Mouse (Mus musculus): ENCODE results near the gene Sfxn3.
"Not testable (repeated sequence)": the region's sequence is repeated elsewhere in the genome, so short reads cannot be mapped to it uniquely, and the experiment has no call there.

The Sfxn3 gene

DNA sequence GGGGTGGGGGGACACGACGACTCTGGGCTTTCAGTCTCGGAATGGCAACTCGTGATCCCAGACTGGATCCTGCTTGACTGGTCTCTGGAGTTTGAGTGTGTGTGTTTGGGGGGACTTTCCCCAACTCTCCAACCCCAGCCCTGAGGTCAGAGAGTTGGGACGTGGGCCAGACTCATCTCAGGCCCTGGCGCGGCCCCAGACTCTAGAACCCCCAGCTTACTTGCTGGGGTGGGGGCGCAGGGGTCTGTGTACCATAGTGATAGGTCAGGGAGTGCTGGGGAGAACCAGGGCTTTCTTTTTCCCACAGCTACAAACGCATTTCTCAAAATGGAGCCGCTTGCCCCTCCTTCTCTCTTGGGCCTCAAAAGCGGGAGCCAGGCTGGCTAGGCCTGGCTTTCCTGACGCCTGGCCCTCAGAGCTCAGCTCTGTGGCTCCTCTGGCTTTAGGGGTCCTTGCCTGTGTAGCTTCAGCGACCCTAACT, 28.9 kb upstream of the Sfxn3 start:
- no peak for DNase-seq (ENCODE audit: low spot score)

DNA sequence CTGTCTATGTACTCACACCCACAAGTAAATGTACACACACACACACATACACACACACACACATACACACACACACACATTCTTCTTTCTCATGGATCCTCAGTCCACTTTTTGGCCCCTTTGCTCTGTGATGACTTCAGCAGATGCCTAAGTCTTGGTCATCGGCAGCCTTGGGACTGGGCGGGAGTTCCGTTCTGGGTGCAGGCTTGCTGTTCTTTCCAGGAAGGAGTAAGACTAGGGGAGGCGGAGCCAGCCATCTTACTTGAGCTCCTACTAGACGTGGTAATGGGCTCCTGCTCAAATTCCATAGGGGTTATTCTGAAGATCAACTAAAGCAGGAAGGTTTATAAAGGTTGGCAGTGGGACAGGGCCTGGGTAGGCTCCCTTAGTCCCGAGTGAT, 27.0 kb upstream of the Sfxn3 start:
- DNase-seq (ENCODE audit: low spot score) = no peak

GRCm38 (mm10) chr19:45021362-45021761, 25.9 kb upstream of the Sfxn3 start:
- DNase-seq (ENCODE audit: low spot score) = no peak

- no peak for DNase-seq (ENCODE audit: low spot score)
These were observed 23.3 kb upstream of the Sfxn3 start for GRCm38 (mm10) chr19:45023993-45024392.

- DNase-seq (ENCODE audit: low spot score) = no peak
These were observed 22.5 kb upstream of the Sfxn3 start for GRCm38 (mm10) chr19:45024775-45025174.

DNA sequence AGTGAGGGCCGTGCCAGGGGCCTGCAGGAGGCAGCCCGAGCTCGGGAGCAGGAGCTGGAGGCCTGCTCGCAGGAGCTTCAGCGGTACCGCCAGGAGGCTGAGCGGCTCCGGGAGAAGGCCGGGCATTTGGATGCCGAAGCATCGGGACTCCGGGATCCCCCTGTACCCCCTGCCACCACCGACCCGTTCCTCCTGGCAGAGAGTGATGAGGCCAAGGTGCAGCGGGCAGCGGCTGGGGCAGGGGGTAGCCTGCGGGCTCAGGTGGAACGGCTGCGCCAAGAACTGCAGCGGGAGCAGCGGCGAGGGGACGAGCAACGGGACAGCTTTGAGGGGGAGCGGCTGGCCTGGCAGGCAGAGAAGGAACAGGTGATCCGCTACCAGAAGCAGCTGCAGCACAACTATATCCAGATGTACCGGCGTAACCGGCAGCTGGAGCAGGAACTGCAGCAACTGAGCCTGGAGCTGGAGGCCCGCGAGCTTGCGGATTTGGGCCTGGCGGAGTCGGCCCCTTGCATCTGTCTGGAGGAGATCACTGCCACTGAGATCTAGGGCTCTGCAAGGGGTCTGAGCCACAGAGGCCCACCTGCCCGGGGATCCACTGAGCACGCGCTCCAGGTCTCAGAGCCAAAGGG, 21.2 kb upstream of the Sfxn3 start:
- no peak for DNase-seq (ENCODE audit: low spot score)

GRCm38 (mm10) chr19:45026958-45027670, 20.2 kb upstream of the Sfxn3 start:
- no peak for DNase-seq (ENCODE audit: low spot score)

- no peak for DNase-seq (ENCODE audit: low spot score)
These were observed 19.5 kb upstream of the Sfxn3 start for GRCm38 (mm10) chr19:45027848-45028247.

DNA sequence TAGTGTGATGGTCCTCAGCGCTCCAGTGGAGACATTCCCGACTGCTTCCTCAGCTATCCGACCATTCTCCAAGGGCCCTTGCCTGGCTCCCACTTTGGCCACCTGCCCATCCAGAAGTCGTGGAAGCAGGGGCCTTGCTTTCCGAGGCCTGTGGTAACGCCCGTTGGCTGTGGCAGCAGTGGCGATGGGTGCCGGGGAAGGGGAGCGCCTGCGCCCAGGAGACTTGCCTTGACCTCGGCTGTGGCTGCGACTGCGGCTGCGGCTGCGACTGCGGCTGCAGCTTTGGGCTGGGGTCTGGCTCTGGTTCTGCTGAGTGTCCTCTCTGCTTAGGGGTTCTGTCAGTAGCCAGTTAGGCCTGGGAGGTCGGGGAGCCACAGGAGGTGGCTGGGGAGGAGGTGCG, 18.6 kb upstream of the Sfxn3 start:
- DNase-seq (ENCODE audit: low spot score) = no peak

DNA sequence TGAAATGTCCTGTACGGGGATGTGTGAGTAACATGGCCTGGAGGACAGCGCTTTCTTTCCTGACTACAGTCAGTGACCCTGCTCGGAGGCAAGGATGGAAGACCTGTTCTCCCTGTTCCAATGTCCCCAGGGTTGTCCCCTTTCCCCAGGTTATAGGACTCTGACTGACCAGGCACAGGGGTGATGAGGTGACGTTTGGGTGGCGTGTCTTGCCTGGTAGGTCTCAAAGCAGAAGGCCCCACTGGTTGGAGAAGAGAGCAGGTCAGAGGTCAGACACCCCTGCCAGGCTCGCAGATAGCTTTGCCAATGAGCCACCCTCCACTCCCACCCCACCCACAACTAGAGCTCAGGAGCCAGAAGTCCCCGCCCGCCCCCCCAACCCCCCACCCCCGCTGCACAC, 17.7 kb upstream of the Sfxn3 start:
- DNase-seq (ENCODE audit: low spot score) = no peak

- peak; percentile 57 for DNase-seq (ENCODE audit: low spot score)
These were observed 17.2 kb upstream of the Sfxn3 start for GRCm38 (mm10) chr19:45030111-45030510.

- DNase-seq (ENCODE audit: low spot score) = peak; percentile 70
These were observed 16.3 kb upstream of the Sfxn3 start for GRCm38 (mm10) chr19:45030746-45031693.

DNA sequence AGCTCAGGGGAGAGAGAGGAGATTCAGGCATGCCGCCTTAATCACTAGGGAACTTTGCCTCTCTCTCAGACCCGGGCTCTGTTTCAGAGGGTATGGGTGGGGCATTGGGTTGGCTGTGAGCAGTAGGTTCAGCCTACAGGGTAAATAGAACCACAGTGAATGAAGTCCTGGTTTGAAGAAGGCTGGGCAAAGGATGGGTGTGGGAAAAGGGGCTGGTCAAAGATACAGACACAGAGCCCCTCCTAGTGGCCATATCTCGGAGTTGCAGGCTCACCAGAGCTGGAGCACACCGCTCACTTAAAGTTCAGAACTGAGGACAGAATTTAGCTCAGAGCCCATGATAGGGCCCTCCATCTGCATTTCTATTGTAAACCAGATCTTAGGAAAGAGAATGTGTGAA, 15.5 kb upstream of the Sfxn3 start:
- peak; percentile 63 for DNase-seq (ENCODE audit: low spot score)

GRCm38 (mm10) chr19:45032570-45033332, 14.6 kb upstream of the Sfxn3 start:
- DNase-seq (ENCODE audit: low spot score) = no peak

GRCm38 (mm10) chr19:45036867-45037266, 10.4 kb upstream of the Sfxn3 start:
- DNase-seq (ENCODE audit: low spot score) = peak; percentile 50

- not testable (repeated sequence) for DNase-seq (ENCODE audit: low spot score)
These were observed 9.1 kb upstream of the Sfxn3 start for GRCm38 (mm10) chr19:45038198-45038597.

GRCm38 (mm10) chr19:45040214-45040613, 7.1 kb upstream of the Sfxn3 start:
- DNase-seq (ENCODE audit: low spot score) = no peak

- DNase-seq (ENCODE audit: low spot score) = no peak
These were observed 2.8 kb upstream of the Sfxn3 start for GRCm38 (mm10) chr19:45044389-45044927.

- DNase-seq (ENCODE audit: low spot score) = no peak
These were observed 2.1 kb upstream of the Sfxn3 start for GRCm38 (mm10) chr19:45045236-45045635.

GRCm38 (mm10) chr19:45045651-45046050, 1.7 kb upstream of the Sfxn3 start, which contains the start of gene Pdzd7:
Gene Pdzd7 (minus strand): TSS chr19:45045717.
- no peak for DNase-seq (ENCODE audit: low spot score)

All from T-cell, adult 2 months (primary cell).